Mouse (Mus musculus) inflammation-experienced regulatory T-cells, adult 6 months (primary cell): Measurements from ENCODE around the gene Dlat. TPM values are rescaled to one million over a fixed set of nuclear protein-coding genes. Genes with fewer than 3 reads are reported as not detected.

Source experiments
- ATAC-seq: one replicate; pipeline ENCODE4 v1.8.0; 2017
- polyA plus RNA-seq, 3 experiments: library from polyadenylated mRNA; unstranded; fragments of 100-300 nt; shearing (Covaris generic); gene quantifications; one replicate each; pipeline ENCODE4 v1.2.1; 2017

Dlat gene
- 10 to 100 TPM; 11.5 to 20.4 (median 18.7) TPM for polyA plus RNA-seq

DNA sequence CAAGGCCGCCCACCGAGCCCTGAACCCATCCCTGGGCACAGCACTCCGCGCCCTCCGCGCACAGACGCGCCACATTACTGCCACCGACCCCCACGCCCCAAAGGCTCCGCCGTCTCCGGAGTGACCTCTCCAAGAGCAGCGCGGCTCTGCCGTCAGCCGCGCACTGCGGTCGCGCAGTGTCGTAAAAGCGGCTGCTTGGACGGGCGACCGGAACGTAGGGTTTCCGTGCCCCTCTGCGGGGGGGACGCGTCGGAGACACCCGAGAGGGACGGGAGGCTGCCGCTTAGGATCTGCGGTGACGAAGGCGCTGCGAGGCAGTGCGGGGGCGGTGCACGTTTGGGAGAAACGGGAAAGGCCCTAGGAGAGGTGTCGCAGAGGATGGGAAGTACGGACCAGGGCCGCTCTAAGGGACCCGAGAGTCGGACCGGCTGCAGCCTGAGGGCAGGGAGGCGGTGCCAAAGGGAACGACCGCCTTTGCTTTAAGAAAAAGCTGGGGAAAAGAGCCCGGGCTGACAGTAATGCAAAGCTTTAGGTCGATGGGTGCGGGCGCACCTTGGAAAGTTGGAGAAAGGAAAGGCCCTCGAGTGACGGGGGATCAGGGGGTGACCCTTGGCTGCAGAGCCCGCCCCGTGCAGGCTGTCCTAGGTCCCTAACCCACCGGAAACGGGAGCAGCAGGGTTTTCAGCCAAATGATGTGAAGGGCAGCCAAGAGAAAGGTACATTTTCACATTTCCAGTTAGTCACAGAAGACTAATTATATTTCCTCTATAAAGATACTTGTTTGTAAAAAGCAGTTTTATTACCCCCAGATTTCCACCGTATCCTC lies at the start of gene Dlat:
Gene Dlat (minus strand): TSS at position 389 of the 826 bp plus-strand sequence.
- peak; percentile 83 for ATAC-seq

- ATAC-seq = no peak
These were observed 49.5 kb upstream of the Dlat start for GRCm38 (mm10) chr9:50709108-50709507.

DNA sequence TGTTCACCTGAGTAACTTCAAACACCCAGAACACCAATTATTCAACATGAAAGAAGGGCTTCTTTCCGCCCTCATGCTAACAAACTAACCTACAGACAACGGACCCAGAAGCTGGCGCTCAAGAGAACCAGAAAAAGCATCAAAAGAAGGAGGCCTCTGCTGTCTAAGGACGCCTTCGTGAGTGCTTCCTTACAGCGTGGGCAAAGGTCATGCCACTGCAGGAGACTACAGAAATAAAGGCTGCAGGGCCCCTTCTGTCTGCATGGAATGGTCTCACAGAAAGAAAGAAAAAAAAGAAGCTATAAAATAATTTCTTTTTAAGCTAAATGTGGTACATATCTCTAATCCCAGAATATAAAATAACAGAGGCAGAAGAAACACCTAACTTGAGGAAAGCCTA lies 45.3 kb upstream of the Dlat start:
- ATAC-seq = no peak

DNA sequence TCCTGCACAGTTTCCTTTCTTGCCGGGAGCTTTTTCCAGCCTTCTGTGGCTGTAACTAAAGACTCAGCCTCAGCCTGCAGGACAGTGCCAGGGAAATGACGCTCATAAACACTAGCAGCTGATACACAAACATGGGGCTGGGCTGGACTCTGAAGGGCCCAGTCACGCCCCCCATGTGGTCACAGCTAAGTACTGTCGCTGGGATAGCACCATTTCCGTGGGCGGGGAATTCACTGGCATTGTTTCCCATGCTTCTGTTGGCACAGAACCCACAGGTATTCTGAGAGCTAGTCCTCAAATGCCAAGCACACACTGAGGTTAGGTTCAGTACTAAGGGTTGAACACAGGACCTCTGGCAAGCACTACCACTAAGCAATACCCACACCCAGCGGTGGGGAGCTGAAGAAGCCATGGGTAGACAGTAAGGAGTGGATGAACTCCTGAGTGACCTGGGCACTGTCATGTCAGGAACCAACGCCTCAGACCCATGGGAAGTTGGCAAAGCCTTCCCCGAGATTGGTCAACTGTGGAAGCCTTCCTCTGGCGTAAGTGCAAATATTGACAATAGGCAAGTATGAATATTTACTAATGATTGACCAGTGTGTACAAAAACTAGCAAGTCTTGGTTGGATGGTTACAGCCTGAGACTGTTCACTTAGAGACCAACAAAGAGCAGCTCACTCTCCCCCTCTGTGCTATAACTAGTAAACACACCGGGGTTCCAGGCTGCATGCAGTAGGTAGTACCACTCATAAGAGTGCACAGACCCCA lies 41.5 kb upstream of the Dlat start:
- no peak for ATAC-seq

- peak; percentile 54 for ATAC-seq
These were observed 39.1 kb upstream of the Dlat start for GRCm38 (mm10) chr9:50698418-50699409.

GRCm38 (mm10) chr9:50697706-50698041 lies 38.1 kb upstream of the Dlat start:
- peak; percentile 67 for ATAC-seq

DNA sequence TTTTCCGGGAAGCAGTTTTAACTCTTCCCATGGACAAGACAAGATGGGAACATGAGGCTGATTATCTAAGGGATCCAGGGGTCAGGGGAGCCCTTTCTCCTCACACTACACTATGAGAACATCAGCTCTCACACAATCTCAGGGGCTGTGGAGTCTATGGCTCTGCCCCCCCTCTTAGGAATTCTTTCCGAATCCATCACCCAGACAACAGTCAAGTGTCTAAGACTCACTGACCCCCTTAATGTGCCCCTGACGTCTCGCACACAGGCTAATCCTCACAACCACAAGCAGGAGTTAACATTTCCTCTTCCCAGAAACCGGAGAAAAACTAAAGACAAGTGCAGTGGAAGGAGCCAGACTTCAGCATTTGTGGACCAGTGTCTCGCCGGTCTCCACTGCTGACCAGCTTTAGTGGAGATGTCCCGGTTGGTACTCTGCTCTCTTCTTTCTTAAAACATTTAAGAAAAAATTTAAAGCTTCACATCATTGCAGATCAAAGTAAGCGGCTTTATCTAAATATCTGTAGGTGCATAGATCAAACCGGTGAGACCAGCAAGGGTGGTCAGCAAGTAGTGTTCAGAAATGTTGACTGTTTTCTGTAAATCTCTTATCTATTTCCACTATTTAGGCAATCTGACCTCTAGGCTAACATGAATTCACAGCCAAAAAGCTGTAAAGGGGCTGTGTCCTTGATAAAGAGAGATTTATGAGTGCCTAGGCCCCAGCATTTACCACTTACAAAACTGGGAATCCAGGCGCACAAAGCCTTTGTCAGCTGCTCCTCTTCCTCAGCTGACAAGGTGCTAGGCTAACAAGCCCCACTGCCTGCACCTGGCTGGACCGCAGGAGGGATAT lies 37.5 kb upstream of the Dlat start:
- ATAC-seq = no peak

DNA sequence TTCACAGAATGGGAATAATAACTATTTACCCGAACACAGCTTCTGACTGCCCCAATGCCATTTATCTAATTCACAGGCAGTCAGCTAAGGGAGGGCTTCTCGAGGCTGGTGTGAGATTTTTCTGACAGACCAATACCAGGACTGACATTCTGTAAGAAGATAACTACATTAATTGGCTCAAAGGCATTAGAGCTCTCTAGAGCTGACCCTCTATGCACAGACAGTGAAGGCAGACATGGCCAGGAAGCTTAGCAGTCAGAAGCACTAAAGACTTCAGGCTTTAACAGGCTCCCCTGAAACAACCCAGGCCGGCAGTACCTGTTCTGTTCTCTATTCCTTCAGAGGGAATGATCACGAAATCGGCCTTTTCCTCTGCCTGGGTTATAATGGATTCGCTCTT lies 35.6 kb upstream of the Dlat start:
- no peak for ATAC-seq

DNA sequence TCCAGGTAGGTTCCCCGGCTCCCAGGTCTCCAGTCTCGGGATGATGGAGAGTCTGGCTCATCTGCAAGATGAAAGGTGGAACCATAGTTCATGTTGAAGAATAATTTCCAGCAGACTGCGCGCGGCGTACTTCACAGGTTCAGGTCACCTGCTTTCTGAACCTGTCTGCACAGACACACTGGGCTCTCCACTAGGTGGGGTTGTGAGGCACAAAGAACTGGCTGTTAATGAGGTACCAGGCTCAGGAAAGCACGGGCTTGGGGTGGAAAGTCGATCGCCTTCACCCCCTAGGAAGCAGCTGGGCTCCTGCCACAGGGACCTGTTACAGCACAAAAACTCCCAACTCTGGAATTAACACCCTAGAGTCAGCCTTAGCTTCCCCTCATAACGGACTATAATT lies 34.1 kb upstream of the Dlat start:
- ATAC-seq = peak; percentile 63

DNA sequence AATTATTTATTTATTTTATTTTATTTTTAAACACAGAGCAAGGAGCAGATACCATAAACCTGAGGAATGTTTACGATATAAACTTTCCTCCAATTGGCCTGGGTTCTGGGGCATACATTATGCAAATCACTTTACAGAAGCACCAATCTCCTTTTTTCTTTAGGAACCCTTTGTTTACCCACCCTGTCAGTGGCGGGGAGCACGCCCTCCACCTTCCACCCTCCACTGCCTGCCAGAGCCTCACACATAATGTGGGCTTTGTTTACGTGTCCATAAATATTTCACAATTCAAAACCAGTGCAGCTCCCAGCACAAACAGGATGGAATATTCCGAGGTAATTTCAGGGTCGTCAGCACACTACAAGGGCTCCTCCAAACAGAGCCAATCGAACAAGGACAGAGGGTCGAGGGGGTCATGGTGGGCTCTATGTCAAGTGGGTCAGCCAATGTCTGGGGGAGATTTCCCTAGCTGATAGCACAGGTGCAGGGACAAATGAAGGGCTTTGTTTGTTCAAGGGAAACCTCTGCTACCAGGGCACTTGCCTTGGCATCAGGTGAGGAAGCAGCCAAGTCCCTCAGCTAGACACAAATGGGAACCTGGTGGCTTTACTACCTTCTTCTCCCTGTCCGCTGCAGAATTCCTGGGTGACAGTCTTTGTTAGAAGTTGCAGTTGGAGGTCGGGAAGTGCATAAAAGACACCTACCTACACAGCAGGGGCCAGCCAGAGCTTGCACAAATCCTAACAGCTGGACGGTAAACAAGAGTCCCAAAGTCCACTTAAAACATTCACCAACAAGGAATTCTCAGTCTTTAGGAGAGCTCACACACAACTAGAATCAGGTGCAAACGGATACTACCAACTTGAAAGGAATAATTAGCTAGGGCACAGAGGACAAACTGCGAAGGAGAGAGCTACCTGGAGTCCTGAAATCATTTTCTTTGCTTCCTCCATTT lies 33.3 kb upstream of the Dlat start:
- ATAC-seq = no peak

- ATAC-seq = peak; percentile 17
These were observed 27.5 kb upstream of the Dlat start for GRCm38 (mm10) chr9:50686866-50687652.

DNA sequence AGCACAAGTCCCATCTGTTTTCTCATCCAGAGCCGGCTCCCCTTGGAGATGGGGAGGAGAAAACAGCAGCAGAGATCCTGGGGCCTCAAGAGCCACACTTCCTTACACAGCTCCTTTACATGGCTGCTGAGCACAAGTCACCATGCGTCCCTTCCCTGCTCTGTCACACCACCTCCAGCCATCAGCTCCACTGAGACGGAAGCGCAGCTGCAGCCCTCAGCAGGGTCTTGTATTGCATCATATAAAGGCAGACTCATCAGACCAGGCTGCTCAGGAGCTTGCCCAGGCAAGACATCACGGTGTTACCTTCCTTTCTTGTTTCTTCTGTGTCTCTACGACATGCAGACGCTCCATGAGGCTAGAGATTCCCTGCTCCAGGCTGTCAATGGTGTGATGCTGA lies 22.1 kb upstream of the Dlat start:
- ATAC-seq = no peak

DNA sequence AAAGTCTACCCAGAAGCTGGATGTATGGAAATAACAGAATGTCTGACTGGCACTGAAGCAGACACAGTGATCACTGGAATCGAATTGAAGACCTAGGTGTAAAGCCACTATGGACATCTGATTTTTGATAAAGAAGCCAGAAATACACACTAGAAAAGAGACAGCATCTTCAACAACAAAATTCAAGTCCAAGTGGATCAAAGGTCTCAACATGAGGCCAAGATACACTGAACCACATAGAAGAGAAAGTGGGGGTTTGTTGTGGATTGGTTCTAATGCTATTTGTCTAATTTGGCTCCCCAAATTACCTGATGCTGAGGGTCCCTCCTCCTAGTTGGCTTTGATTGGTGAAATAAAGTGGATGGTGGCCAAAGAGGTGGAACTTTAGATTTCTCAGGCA lies 19.8 kb upstream of the Dlat start:
- no peak for ATAC-seq

DNA sequence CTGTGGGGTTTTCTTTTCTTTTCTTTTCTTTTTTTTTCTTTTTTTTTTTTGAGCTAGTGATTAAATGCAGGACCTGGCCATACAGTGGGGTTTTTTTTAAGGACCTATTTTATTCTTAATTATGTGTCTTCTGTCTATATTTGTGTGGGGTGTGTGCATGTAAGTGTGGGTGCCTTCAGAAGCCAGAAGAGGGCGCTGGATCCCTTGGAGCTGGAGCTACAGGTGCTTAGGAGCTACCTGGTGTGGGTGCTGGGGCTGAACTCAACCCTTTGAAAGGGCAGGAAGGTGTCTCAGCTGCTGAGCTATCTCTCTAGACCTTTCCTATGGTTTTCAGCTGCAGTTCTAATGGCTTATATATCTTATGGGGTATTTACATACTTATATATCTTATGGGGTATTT lies 15.2 kb upstream of the Dlat start:
- ATAC-seq = no peak

- ATAC-seq = peak; percentile 79
These were observed 11.1 kb upstream of the Dlat start for GRCm38 (mm10) chr9:50670690-50671089.

GRCm38 (mm10) chr9:50667579-50668498 lies 8.3 kb upstream of the Dlat start:
- no peak for ATAC-seq

GRCm38 (mm10) chr9:50666442-50666841 lies 6.9 kb upstream of the Dlat start:
- ATAC-seq = no peak

DNA sequence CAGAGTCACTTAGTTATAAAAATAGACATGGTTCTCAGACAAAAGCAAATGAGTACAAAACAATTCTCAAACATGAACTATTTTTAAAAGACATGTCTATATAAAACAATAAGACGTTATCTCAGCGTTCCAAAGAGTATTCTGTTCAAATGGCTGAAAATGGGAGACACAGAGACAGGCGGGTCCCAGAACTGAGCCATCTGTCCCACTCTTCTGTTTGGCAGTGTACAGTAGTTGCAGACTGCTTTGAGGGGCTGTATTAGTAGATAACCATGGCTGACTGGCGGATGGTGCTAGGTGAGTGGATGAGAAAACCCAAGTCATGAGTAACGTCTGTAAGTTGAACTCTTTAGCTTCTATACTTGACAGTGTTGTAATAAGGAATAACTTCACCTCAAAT lies 5.2 kb upstream of the Dlat start:
- ATAC-seq = no peak

- ATAC-seq = no peak
These were observed 851 bp upstream of the Dlat start for GRCm38 (mm10) chr9:50660431-50660830.
